Mouse (Mus musculus) brain, embryonic 14.5 days (tissue): ENCODE data around the gene Hoxd11.

Experiments used
- CTCF ChIP-seq: fragments of 200-500 bp; IDR thresholded peaks from 2 replicates; pipeline ENCODE4 v1.5.1; 2012; ENCODE audit warnings: inconsistent platforms, mild to moderate bottlenecking, moderate library complexity, borderline replicate concordance; ENCODE audit not compliant: insufficient read depth, insufficient read length; ENCODE audit errors: extremely low read depth
- POLR2A ChIP-seq: fragments of 200-500 bp; IDR thresholded peaks from 2 replicates; pipeline ENCODE4 v1.6.1; 2012; ENCODE audit warnings: mild to moderate bottlenecking, inconsistent platforms, borderline replicate concordance; ENCODE audit not compliant: poor library complexity, insufficient read depth, insufficient read length, severe bottlenecking; ENCODE audit errors: extremely low read depth

DNA sequence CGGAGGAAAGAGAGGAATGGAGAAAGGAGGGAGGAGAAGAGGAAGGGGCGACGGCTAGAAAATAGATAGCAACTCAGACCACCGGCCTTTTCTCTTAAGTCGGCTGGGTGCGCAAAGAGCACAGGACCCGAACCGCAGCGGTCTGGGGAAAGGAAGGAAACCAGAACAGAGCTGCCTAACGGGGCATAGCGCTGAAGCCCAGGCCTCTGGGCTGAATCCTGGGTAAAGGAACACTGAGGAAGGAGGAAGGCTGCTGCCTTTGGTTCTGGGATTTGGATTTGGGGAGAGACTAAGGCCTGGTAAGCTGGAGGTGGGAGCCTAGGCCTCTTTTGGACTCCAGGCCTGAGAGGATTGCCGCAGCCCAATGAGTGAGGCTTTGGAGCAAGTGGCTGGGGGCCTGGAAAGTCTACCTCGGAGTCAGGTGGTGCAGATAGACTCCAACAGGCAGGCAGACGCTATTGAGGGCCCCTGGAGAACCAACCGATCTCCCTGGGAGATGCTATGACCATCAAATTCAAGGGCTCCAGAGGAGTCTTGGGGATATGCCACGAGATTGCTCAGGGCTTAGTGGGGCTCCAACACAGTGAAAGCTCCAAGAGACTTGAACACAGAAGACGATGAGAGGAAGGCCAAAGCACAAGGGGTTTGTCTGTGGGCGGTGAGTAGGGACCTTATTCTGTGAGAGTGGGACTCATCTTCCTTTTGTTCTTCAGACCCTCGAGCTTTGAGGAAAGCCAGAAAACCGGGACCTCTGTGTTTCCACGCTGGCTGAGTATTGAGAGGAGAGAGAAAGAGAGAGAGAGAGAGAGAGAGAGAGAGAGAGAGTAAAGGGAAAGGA, 1.4 kb downstream of the Hoxd11 start:
- TF ChIP-seq POLR2A (no peak), CTCF (no peak)
